Mouse (Mus musculus) forebrain, embryonic 16.5 days (tissue): ENCODE measurements at regions not wholly inside any gene's neighbourhood (a gene's known extent, or its start where the extent isn't known, plus 50 kb on each side); places are given as distances from the start of the nearest gene placed in this dataset.
A peak's percentile ranks its signal among the peaks of the same experiment; 100 is the strongest.

Experiments
- ATAC-seq: fragments of 200-750 bp; cut with Nextera tagmentation; 2 replicates; pipeline ENCODE4 v1.8.0; 2017; ENCODE audit warnings: mild to moderate bottlenecking, moderate library complexity
- H3K27ac ChIP-seq: fragments of 300-500 bp; sonication (generic); 2 replicates; pipeline ENCODE4 v1.5.1; 2014; ENCODE audit warnings: low read length, control low read depth
- H3K27me3 ChIP-seq: fragments of 300-500 bp; sonication (generic); replicated peaks from 2 replicates; pipeline ENCODE4 v1.6.1; 2014; ENCODE audit warnings: low read length; ENCODE audit not compliant: control insufficient read depth, insufficient read depth
- H3K36me3 ChIP-seq: fragments of 300-500 bp; sonication (generic); 2 replicates; pipeline ENCODE4 v1.6.1; 2014; ENCODE audit not compliant: control insufficient read depth, insufficient read depth
- H3K4me1 ChIP-seq: fragments of 300-500 bp; sonication (generic); replicated peaks from 2 replicates; pipeline ENCODE4 v1.6.1; 2014; ENCODE audit warnings: low read length; ENCODE audit not compliant: control insufficient read depth, insufficient read depth
- H3K4me2 ChIP-seq: fragments of 300-500 bp; sonication (generic); 2 replicates; pipeline ENCODE4 v1.6.1; 2014; ENCODE audit warnings: mild to moderate bottlenecking, low read length, control low read depth
- H3K4me3 ChIP-seq: fragments of 300-500 bp; sonication (generic); replicated peaks from 2 replicates; pipeline ENCODE4 v1.5.1; 2014; ENCODE audit warnings: mild to moderate bottlenecking, low read length, control low read depth
- H3K9ac ChIP-seq: fragments of 300-500 bp; sonication (generic); replicated peaks from 2 replicates; pipeline ENCODE4 v1.6.1; 2014; ENCODE audit warnings: low read depth, low read length, control low read depth
- H3K9me3 ChIP-seq: fragments of 300-500 bp; sonication (generic); 2 replicates; pipeline ENCODE4 v1.6.1; 2016; ENCODE audit warnings: low read length; ENCODE audit not compliant: control insufficient read depth
- WGBS: fragments of 180-500 bp; shearing (Covaris S2); extraction: QIAGEN DNeasy Blood & Tissue Kit; methylation state at CpG from one replicate; pipeline ENCODE4 v1.1.7; 2014; 5-methylcytosine and 5-hydroxymethylcytosine counted together

- no peaks in the 10 kb centered on the region for H3K9me3 ChIP-seq
- H3K4me3 ChIP-seq: no peak overlapping the region
- H3K9ac ChIP-seq: no peak overlapping the region
- H3K4me1 ChIP-seq: no peaks in the 10 kb centered on the region
- no peaks in the 10 kb centered on the region for H3K27me3 ChIP-seq
- WGBS: 85% methylated on average over 3 of the region's 3 CpGs
- H3K27ac ChIP-seq: no peak overlapping the region
- ATAC-seq: no peak
- H3K4me2 ChIP-seq: no peak overlapping the region
- H3K36me3 ChIP-seq: no peaks in the 10 kb centered on the region
Observed at GRCm38 (mm10) chr16:53242126-53242537, 788.3 kb upstream of the Alcam start.

- no peak overlapping the region for H3K4me3 ChIP-seq
- WGBS: 84% methylated on average over 4 of the region's 4 CpGs
- no peak overlapping the region for H3K9ac ChIP-seq
- no peak overlapping the region for H3K27ac ChIP-seq
- H3K36me3 ChIP-seq: no peaks in the 10 kb centered on the region
- no peaks in the 10 kb centered on the region for H3K4me1 ChIP-seq
- H3K4me2 ChIP-seq: no peak overlapping the region
- no peaks in the 10 kb centered on the region for H3K9me3 ChIP-seq
- no peak for ATAC-seq
- no peaks in the 10 kb centered on the region for H3K27me3 ChIP-seq
Observed at GRCm38 (mm10) chr16:53218886-53219285, 765.0 kb upstream of the Alcam start.

DNA sequence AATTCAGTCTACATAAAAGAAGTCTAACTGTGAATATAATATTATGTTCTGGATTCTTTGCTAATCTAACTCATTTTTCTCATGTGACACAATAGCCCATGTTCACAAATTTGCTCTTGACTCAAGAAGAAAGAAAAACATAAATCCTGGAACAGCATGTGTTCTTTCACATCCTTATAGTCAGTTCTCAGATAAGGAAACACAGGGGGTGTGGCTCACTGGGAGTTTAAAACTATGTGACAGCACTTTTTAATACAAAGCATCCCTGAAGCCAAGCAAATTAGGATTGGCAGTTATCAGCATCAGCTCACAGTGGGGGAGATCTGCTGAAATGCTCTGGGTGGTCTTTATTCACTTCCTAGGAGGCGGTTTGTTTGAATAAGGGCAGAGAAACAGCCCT lies 747.6 kb upstream of the Alcam start:
- no peak overlapping the region for H3K27ac ChIP-seq
- no peaks in the 10 kb centered on the region for H3K9me3 ChIP-seq
- H3K4me3 ChIP-seq: no peak overlapping the region
- no peak for ATAC-seq
- H3K9ac ChIP-seq: no peak overlapping the region
- H3K4me2 ChIP-seq: no peak overlapping the region
- no peaks in the 10 kb centered on the region for H3K36me3 ChIP-seq
- no peaks in the 10 kb centered on the region for H3K4me1 ChIP-seq
- no peaks in the 10 kb centered on the region for H3K27me3 ChIP-seq
- WGBS: 28% methylated on average over 1 of the region's 1 CpGs

DNA sequence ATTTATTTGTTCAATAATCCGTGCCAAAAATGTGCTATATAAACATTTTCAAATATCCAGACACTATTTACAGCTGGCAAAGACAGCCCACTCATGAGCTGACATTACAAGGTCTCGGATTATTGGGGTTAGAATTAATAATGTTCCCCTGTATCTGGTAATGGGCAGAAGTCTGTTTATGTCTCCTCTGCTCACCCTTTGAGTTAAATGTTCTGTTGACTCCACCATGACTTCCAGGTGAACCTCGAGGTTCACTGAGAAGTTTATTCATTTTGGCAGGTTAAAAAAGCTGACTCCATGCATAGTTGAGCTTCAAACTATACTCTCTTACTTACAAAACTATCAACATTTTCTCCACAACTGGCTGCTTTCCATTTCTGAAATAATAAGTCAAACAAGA lies 732.6 kb upstream of the Alcam start:
- WGBS: 69% methylated on average over 3 of the region's 3 CpGs
- H3K27me3 ChIP-seq: no peaks in the 10 kb centered on the region
- no peaks in the 10 kb centered on the region for H3K4me1 ChIP-seq
- no peak overlapping the region for H3K27ac ChIP-seq
- no peak overlapping the region for H3K9ac ChIP-seq
- H3K9me3 ChIP-seq: no peaks in the 10 kb centered on the region
- ATAC-seq: no peak
- H3K4me2 ChIP-seq: no peak overlapping the region
- H3K4me3 ChIP-seq: no peak overlapping the region
- no peaks in the 10 kb centered on the region for H3K36me3 ChIP-seq

GRCm38 (mm10) chr16:53156352-53156751 lies 702.5 kb upstream of the Alcam start:
- Histone ChIP-seq H3K27me3 (no peaks in the 10 kb centered on the region), H3K36me3 (no peaks in the 10 kb centered on the region), H3K9ac (no peak overlapping the region), H3K4me2 (no peak overlapping the region), H3K4me3 (no peak overlapping the region), H3K27ac (no peak overlapping the region), H3K9me3 (no peaks in the 10 kb centered on the region), H3K4me1 (no peaks in the 10 kb centered on the region)
- no peak for ATAC-seq

DNA sequence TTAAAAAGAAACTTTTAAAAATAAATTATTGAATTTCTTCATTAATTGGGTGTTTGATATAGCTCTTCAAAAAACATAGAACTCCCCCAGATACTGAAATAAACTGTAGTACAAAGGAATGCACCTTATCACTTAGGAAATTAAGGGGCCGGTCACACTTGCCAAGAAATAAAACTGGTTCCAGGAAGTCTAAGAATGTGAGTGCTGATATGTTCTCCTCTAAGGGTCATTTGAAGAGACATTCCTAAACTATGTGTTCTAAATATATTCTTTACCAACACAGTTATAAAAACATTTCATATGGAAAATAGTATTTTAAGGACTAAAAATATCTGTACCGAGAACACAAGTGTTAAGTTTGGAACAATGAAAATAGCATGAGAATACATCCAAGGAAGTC lies 676.8 kb upstream of the Alcam start:
- ATAC-seq: no peak
- Histone ChIP-seq H3K27ac (no peak overlapping the region), H3K4me2 (no peak overlapping the region), H3K27me3 (no peaks in the 10 kb centered on the region), H3K9me3 (no peaks in the 10 kb centered on the region), H3K36me3 (no peaks in the 10 kb centered on the region), H3K9ac (no peak overlapping the region), H3K4me1 (no peaks in the 10 kb centered on the region), H3K4me3 (no peak overlapping the region)
- 95% methylated on average over 2 of the region's 2 CpGs for WGBS

DNA sequence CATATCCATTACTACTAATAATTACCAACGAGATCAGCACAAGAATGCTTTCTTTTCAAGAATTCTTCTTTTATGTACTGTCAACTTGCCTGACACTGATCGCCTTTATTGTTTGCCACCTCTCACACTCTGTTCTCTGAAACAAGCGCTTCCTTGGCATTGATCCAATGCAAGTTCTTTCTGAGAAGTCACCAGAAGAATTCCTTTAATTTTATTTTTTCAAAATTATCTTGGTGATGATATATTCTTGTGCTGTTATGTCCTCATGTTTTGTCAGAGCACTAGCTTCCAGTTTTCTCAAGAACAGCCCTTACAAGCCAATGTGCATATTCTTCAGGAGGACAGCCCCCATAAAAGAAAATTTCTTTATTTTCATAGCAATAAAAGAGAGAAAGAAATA lies 654.9 kb upstream of the Alcam start:
- Histone ChIP-seq H3K4me1 (no peaks in the 10 kb centered on the region), H3K9me3 (no peaks in the 10 kb centered on the region), H3K9ac (no peak overlapping the region), H3K4me3 (no peak overlapping the region), H3K36me3 (no peaks in the 10 kb centered on the region), H3K27me3 (no peaks in the 10 kb centered on the region), H3K27ac (no peak overlapping the region), H3K4me2 (no peak overlapping the region)
- no peak for ATAC-seq
- WGBS: 52% methylated on average over 3 of the region's 3 CpGs

DNA sequence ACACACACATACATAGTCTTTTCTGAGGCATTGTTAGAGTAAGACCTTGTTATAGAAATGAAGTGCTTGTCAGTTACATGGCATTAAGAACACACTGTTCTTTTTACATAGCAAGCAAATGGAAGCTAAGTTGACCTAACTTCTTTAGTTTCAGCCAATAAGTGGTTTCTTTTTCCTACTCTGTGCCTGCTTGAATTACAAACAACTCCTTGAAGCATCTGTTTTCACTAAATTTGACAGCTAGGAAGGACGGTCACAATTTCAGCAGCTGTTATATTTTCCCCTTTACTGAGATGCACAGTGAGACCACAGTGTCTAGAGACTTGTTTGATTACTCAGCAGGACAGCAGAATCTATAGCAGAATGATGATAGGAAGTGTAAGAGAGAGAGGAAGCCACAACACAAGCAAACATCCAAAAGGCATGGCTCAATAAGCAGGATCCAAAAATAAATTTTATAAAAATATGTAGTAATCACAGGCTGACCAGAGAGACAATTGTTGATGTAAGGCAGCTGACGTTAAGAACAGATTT lies 641.6 kb upstream of the Alcam start:
- WGBS: 63% methylated on average over 2 of the region's 2 CpGs
- H3K4me2 ChIP-seq: no peak overlapping the region
- no peaks in the 10 kb centered on the region for H3K9me3 ChIP-seq
- no peak overlapping the region for H3K4me3 ChIP-seq
- no peaks in the 10 kb centered on the region for H3K36me3 ChIP-seq
- no peaks in the 10 kb centered on the region for H3K27me3 ChIP-seq
- ATAC-seq: no peak
- no peak overlapping the region for H3K9ac ChIP-seq
- no peak overlapping the region for H3K27ac ChIP-seq
- no peaks in the 10 kb centered on the region for H3K4me1 ChIP-seq

DNA sequence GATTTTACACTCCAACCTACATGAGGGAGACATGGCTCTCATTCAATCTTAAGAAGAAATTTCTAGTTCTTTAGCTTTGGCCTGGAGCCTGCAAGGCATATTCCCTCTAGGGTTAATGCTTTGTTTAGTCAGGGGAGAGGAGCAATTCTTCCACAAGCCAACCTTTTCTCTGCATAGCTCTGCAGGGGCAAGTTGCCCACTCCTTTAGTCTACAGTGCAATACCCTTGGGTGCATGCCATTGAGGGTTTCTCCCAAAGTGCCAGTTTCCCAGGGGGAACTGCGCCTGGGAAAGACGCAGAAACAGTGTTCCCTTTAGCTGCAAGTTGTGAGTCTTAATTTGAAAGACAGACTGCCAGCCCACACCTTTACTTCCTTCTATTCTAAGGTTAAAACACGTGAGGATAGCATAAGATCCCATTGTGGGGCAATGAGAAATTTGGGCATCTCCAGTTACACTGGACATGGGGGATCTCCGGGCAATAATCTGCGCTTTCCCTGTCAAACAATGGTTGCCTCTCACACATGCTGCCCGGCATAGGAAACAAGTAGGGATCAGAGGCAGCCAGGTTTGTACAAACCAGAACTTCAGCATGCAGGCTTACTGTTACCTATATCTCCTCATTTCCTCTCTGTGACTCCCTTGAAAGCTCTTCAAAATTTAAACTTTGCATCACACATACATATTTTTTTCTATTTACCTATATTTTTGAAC lies 620.1 kb upstream of the Alcam start:
- ATAC-seq: peak; percentile 92
- 21% methylated on average over 6 of the region's 6 CpGs for WGBS

More for the DNA sequence above, 620.1 kb upstream of the Alcam start:
- no peaks in the 10 kb centered on the region for H3K27me3 ChIP-seq
- H3K4me1 ChIP-seq: peaks cover 5% of the 10 kb centered on the region; the same call in 1 of the 2 replicates
- no peaks in the 10 kb centered on the region for H3K36me3 ChIP-seq
- peak overlapping the region; percentile 1 for H3K4me2 ChIP-seq
- H3K27ac ChIP-seq: peak overlapping the region; percentile 1; the same call in 1 of the 2 replicates
- no peak overlapping the region for H3K4me3 ChIP-seq
- no peak overlapping the region for H3K9ac ChIP-seq
- no peaks in the 10 kb centered on the region for H3K9me3 ChIP-seq
